ENCODE assay signal across 16 mouse cellular contexts in genomic region chr7:19375368-19375767, GRCm38 (mm10). TPM values are rescaled to one million over a fixed set of nuclear protein-coding genes. Genes with fewer than 3 reads are reported as not detected.
"Had no signal": no experiment of that assay in that cellular context is flagged by ENCODE, and none has a peak within 500 bp of the region (broad histone marks: within the 10 kb centered on the region; RNA-seq: fewer than 3 reads in every experiment).

No protein-coding gene starts in this region.

- DNase-seq: kidney, adult 18-20 months; kidney, postnatal 10 days; kidney, postnatal 4 days; liver; lung, embryonic 14.5 days; lung, postnatal 14 days; right cerebral cortex, adult 18-20 months; right cerebral cortex, postnatal 25 days; thymus, adult 18-20 months; thymus, postnatal 25 days had no signal

- H3K36me3 ChIP-seq: neural tube, embryonic 15.5 days had no signal

- H3K27me3 ChIP-seq: limb, embryonic 12.5 days; neural tube, embryonic 15.5 days had no signal

- H3K9ac ChIP-seq: limb, embryonic 12.5 days; liver, embryonic 14.5 days; lung, embryonic 14.5 days; neural tube, embryonic 15.5 days had no signal

- ATAC-seq: midbrain, embryonic 16.5 days had no signal

- H3K4me3 ChIP-seq: layer of hippocampus, adult 2 months; limb, embryonic 12.5 days; neural tube, embryonic 15.5 days had no signal

- H3K4me1 ChIP-seq: limb, embryonic 12.5 days had no signal

- H3K9me3 ChIP-seq: limb, embryonic 12.5 days; neural tube, embryonic 15.5 days had no signal

- H3K4me2 ChIP-seq: limb, embryonic 12.5 days; lung, embryonic 14.5 days; neural tube, embryonic 15.5 days had no signal

- H3K27ac ChIP-seq: layer of hippocampus, adult 2 months; limb, embryonic 12.5 days; liver, embryonic 14.5 days; macrophage; neural tube, embryonic 15.5 days had no signal

RNA-seq across cellular contexts. Expression of gene Klc3, which starts 28.5 kb away (rescaled TPM):
- polyA plus RNA-seq: macrophage had no signal

RNA-seq across cellular contexts. Expression of gene Ckm, which starts 29.2 kb away (rescaled TPM):
- total RNA-seq: layer of hippocampus, adult 2 months had no signal
- polyA plus RNA-seq: macrophage had no signal
